Mouse (Mus musculus): ENCODE measurements around the gene Vps4b. TPM values are rescaled to one million over a fixed set of nuclear protein-coding genes. Genes with fewer than 3 reads are reported as not detected.
"Not testable (repeated sequence)": the region's sequence is repeated elsewhere in the genome, so short reads cannot be mapped to it uniquely, and the experiment has no call there.

Gene Vps4b
- polyA plus RNA-seq, 1 experiment from 2014 or later, result 22.7 TPM

DNA sequence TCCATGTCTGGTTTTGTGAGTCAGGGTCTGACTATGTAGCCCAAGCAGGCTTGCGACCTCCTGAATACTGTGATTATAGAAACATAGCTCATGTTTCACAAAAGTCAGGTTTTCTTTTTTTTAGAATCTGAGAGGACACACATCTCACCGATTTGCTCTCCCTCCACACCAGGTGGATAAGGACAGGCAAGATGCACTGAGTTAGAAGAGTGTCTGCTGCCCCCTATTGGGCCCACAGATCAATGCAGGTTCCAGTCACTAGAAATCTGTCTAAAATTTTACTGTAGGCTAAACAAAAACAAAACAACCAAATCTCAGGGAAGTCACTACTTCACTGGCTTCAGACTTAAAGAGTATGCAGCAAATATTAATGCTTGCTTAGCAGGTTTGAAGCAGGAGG, 60.9 kb downstream of the Vps4b start:
- Histone ChIP-seq H3K4me2 (ENCODE audit: low read depth, low read length) (no peak overlapping the region), H3K36me3 (replicated peaks; ENCODE audit: insufficient read depth, low read length) (peaks cover 13% of the 10 kb centered on the region), H3K9ac (replicated peaks) (no peak overlapping the region), H3K9me3 (ENCODE audit: low read length) (no peaks in the 10 kb centered on the region), H3K27ac (ENCODE audit: low read depth) (no peak overlapping the region), H3K4me3 (ENCODE audit: low read depth, low read length) (no peak overlapping the region), H3K4me1 (ENCODE audit: insufficient read depth) (no peaks in the 10 kb centered on the region), H3K27me3 (ENCODE audit: insufficient read depth, low read length) (no peaks in the 10 kb centered on the region)
- ATAC-seq (no peak), DNase-seq (peak; percentile 50)
- WGBS (ENCODE audit: insufficient replicate concordance), result 68% methylated on average over 2 of the region's 2 CpGs
- no peak for TF ChIP-seq EP300 (IDR thresholded peaks at IDR 0.05; ENCODE audit: low read depth)
- peak; percentile 75 for TF ChIP-seq CTCF (IDR thresholded peaks at IDR 0.05; ENCODE audit: low read depth)

DNA sequence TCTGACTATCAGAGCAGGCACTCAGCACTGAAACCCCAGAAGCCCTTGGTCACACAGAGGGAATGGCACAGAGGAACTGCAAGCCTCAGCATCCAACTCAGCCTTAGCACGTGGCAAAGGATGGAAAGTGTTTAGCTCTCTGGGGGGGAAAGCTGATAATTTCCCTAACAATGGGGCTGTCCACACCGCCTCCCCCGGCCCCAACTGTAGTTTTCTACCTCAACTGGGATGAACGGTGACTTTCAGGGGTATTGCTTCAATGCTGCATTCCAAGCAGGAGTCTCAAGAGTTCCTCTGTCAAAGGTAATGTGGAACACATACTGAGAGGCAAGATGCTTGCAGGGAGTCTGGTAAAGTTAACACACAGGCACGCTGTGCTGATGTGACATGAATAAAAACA, 74.5 kb downstream of the Vps4b start:
- Histone ChIP-seq H3K4me2 (ENCODE audit: low read depth, low read length) (no peak overlapping the region), H3K4me3 (ENCODE audit: low read depth, low read length) (no peak overlapping the region), H3K9me3 (ENCODE audit: low read length) (no peaks in the 10 kb centered on the region), H3K4me1 (ENCODE audit: insufficient read depth) (no peaks in the 10 kb centered on the region), H3K27me3 (ENCODE audit: insufficient read depth, low read length) (no peaks in the 10 kb centered on the region), H3K27ac (ENCODE audit: low read depth) (no peak overlapping the region), H3K9ac (replicated peaks) (no peak overlapping the region), H3K36me3 (replicated peaks; ENCODE audit: insufficient read depth, low read length) (0 out of 2 replicates have a peak, but pooled peaks cover 3% of the 10 kb centered on the region)
- ATAC-seq (no peak), DNase-seq (no peak)
- TF ChIP-seq CTCF (IDR thresholded peaks at IDR 0.05; ENCODE audit: low read depth), result no peak
- no peak for TF ChIP-seq EP300 (IDR thresholded peaks at IDR 0.05; ENCODE audit: low read depth)
- WGBS (ENCODE audit: insufficient replicate concordance), result 75% methylated on average over 5 of the region's 5 CpGs

DNA sequence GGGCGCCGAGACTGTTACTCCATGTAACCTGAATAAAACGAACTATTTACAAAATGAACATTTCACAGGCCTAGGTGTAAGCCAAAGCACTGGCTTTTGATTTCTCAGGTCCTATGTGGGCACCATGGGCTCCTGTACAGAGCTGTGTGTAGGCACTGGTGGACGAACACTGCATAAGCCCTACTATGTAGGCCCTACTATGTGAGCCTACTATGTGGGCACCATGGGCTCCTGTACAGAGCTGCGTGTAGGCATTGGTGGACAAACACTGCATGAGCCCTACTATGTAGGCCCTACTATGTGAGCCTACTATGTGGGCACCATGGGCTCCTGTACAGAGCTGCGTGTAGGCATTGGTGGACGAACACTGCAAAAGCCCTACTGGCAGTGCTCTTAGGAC, 78.8 kb downstream of the Vps4b start:
- not testable (repeated sequence) for H3K4me1 ChIP-seq (ENCODE audit: insufficient read depth); ATAC-seq; H3K9me3 ChIP-seq (ENCODE audit: low read length); H3K9ac ChIP-seq (replicated peaks); H3K36me3 ChIP-seq (replicated peaks; ENCODE audit: insufficient read depth, low read length); H3K4me2 ChIP-seq (ENCODE audit: low read depth, low read length); DNase-seq; H3K4me3 ChIP-seq (ENCODE audit: low read depth, low read length); H3K27ac ChIP-seq (ENCODE audit: low read depth)
- 67% methylated on average over 7 of the region's 7 CpGs for WGBS (ENCODE audit: insufficient replicate concordance)
- peaks cover 14% of the 10 kb centered on the region for H3K27me3 ChIP-seq (ENCODE audit: insufficient read depth, low read length)

DNA sequence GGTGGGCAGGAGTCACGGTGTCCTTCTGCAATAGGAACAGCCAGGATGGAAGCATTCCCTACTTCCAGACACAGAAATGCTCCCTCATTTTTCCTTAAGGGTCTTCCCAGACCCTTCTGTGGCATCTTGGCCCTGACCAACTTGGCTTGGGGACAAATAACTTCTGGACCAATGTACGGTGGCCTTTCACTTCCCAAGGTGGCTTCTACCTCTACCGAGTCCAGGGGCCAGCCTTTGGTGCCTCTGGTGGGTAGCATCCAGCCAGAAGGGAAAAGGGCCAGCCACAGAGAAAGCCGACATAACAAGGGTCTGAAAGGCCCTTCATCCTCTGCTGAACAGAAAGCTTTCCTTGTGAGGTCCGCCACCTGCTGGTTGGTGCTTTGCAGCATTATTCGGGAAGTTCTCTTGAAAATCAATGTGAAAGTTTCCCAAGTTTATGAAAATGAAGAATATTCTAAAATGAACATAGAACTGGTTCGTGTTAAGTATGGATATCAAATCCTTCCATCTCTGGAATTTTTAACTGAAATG, 79.4 kb downstream of the Vps4b start:
- 33% methylated on average over 7 of the region's 7 CpGs for WGBS (ENCODE audit: insufficient replicate concordance)
- Histone ChIP-seq H3K4me1 (ENCODE audit: insufficient read depth) (peaks cover 7% of the 10 kb centered on the region), H3K36me3 (replicated peaks; ENCODE audit: insufficient read depth, low read length) (no peaks in the 10 kb centered on the region), H3K27me3 (ENCODE audit: insufficient read depth, low read length) (peaks cover 20% of the 10 kb centered on the region), H3K9ac (replicated peaks) (no peak overlapping the region), H3K27ac (ENCODE audit: low read depth) (no peak overlapping the region), H3K9me3 (ENCODE audit: low read length) (no peaks in the 10 kb centered on the region), H3K4me3 (ENCODE audit: low read depth, low read length) (no peak overlapping the region), H3K4me2 (ENCODE audit: low read depth, low read length) (no peak overlapping the region)
- TF ChIP-seq EP300 (IDR thresholded peaks at IDR 0.05; ENCODE audit: low read depth), result no peak
- TF ChIP-seq CTCF (IDR thresholded peaks at IDR 0.05; ENCODE audit: low read depth), result peak; percentile 81
- DNase-seq (peak; percentile 65), ATAC-seq (no peak)

DNA sequence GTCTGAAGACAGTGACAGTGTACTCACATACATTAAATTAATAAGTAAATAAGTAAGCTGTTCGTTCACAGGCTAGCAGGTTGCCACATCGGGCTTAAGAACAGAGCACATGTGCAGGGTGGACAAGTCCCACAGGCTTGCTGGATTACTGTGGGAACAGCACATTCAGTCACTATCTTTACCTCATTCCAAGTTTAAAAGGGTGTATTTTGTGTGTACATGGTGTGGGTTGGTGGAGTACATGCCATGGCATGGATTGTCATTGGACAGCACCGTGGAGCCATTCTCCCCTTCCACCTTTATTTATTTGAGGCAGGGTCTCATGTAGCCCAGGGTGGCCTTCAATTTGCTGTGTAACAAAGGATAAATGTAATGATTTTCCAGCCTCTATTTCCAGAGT, 80.4 kb downstream of the Vps4b start:
- Histone ChIP-seq H3K4me3 (ENCODE audit: low read depth, low read length) (no peak overlapping the region), H3K27me3 (ENCODE audit: insufficient read depth, low read length) (peaks cover 25% of the 10 kb centered on the region), H3K27ac (ENCODE audit: low read depth) (no peak overlapping the region), H3K9me3 (ENCODE audit: low read length) (no peaks in the 10 kb centered on the region), H3K4me1 (ENCODE audit: insufficient read depth) (peaks cover 7% of the 10 kb centered on the region), H3K4me2 (ENCODE audit: low read depth, low read length) (no peak overlapping the region), H3K9ac (replicated peaks) (no peak overlapping the region), H3K36me3 (replicated peaks; ENCODE audit: insufficient read depth, low read length) (no peaks in the 10 kb centered on the region)
- 75% methylated on average over 3 of the region's 3 CpGs for WGBS (ENCODE audit: insufficient replicate concordance)
- TF ChIP-seq CTCF (IDR thresholded peaks at IDR 0.05; ENCODE audit: low read depth) (no peak), EP300 (IDR thresholded peaks at IDR 0.05; ENCODE audit: low read depth) (no peak)
- DNase-seq, result no peak
- no peak for ATAC-seq

DNA sequence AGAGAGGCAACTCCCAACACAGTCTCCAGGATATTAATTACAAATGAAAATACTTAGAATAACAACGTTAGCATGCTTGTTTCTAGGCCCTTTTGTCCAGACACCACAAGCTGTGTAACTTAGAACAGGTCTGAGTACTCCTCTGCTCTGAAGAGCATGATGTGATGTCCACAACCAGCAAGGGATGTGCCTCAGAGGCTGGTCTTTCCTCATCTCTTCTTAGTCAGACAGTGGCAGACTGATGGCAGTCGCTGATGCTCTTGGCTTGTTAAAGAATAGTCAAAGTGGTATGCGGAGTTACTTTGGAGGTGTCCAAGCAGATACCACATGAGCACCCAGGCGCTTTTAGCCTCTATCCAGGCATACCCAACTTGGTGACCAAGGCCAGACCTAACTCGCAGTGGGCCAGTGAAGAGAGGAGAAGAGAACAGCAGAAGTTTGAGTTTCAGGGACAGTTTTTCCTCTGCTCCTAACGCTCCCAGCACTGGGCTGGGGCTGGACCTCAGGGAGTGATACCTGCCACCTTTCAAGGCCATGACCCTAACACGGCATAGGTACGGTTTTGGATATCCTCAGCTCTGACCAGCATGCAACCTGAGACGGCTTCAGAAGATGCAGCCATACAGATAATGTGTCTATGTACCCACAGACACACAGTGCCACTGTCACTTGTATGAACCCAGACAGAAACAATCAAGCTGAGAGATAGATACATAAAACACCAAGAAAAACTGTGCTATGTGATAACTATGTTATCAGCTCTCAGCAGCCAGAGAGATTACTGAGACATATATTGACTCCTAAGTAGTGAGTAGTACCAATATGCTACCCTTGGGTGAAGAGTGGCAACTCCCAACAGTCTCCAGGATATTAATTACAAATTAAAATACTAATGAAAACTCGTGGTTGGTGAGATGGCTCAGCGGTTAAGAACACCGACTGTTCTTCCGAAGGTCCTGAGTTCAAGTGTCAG, 81.1 kb downstream of the Vps4b start:
- no peaks in the 10 kb centered on the region for H3K36me3 ChIP-seq (replicated peaks; ENCODE audit: insufficient read depth, low read length)
- peaks cover 7% of the 10 kb centered on the region for H3K4me1 ChIP-seq (ENCODE audit: insufficient read depth)
- WGBS (ENCODE audit: insufficient replicate concordance), result 76% methylated on average over 13 of the region's 13 CpGs
- H3K4me3 ChIP-seq (ENCODE audit: low read depth, low read length), result no peak overlapping the region
- peaks cover 25% of the 10 kb centered on the region for H3K27me3 ChIP-seq (ENCODE audit: insufficient read depth, low read length)
- no peak for TF ChIP-seq EP300 (IDR thresholded peaks at IDR 0.05; ENCODE audit: low read depth)
- no peak for TF ChIP-seq CTCF (IDR thresholded peaks at IDR 0.05; ENCODE audit: low read depth)
- H3K9ac ChIP-seq (replicated peaks), result no peak overlapping the region
- DNase-seq (no peak), ATAC-seq (no peak)
- H3K27ac ChIP-seq (ENCODE audit: low read depth), result no peak overlapping the region
- H3K9me3 ChIP-seq (ENCODE audit: low read length), result no peaks in the 10 kb centered on the region
- H3K4me2 ChIP-seq (ENCODE audit: low read depth, low read length), result peak overlapping the region; percentile 92; the same call in 1 of the 2 replicates
